Comparison of ENCODE assay signal across 18 mouse cellular contexts in the genomic region with DNA sequence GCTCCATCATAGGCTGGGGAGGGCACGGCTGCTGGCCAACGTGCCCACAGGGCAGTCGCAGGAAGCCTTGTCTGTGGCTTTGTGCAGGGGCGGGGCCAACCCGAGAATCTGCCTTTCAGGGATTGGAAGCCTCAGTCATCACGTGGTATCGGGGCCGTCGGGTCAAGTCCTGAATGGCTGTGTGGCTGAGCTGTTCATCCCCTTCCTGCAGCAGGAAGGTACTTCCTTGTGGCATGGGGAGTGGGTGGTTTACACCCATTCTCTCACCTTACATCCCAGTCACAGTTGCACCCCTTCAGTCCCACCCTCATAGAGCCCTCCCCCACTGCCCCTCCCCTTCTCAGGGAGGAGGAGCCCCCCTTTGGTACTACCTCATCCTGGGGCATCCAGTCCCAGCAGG.
"Had no signal": no experiment of that assay in that cellular context is flagged by ENCODE, and none has a peak within 500 bp of the region (broad histone marks: within the 10 kb centered on the region; RNA-seq: fewer than 3 reads in every experiment).

No protein-coding gene starts in this region.

- H3K9ac ChIP-seq: lung, embryonic 15.5 days; midbrain, embryonic 13.5 days; midbrain, embryonic 15.5 days; neural tube, embryonic 12.5 days; stomach, embryonic 15.5 days had no signal

- H3K9me3 ChIP-seq: stomach, embryonic 15.5 days had no signal

- H3K4me1 ChIP-seq: lung, embryonic 15.5 days; midbrain, embryonic 13.5 days; midbrain, embryonic 15.5 days; neural tube, embryonic 12.5 days; stomach, embryonic 15.5 days had no signal

- H3K4me3 ChIP-seq: lung, embryonic 15.5 days; megakaryocyte, embryonic 14.5 days; midbrain, embryonic 13.5 days; midbrain, embryonic 15.5 days; neural tube, embryonic 12.5 days; stomach, embryonic 15.5 days had no signal

- DNase-seq: lung, adult 2 months; lung, postnatal 14 days; lung, postnatal 36 days; right cerebral cortex, adult 18-20 months; right cerebral cortex, postnatal 25 days; right cerebral cortex, postnatal 4 days; spleen, adult 18-20 months; thymus, adult 2 months; thymus, postnatal 25 days; thymus, postnatal 4 days had no signal

- H3K27ac ChIP-seq: lung, embryonic 15.5 days; macrophage; midbrain, embryonic 13.5 days; midbrain, embryonic 15.5 days; neural tube, embryonic 12.5 days; stomach, embryonic 15.5 days; stomach, postnatal 0 days had no signal

- H3K27me3 ChIP-seq: lung, embryonic 15.5 days; megakaryocyte, embryonic 14.5 days; midbrain, embryonic 13.5 days; midbrain, embryonic 15.5 days; neural tube, embryonic 12.5 days; stomach, embryonic 15.5 days had no signal
